Mouse (Mus musculus) brown adipose tissue, adult 24 weeks (tissue): ENCODE measurements around the gene Ppp4r1. TPM values are rescaled to one million over a fixed set of nuclear protein-coding genes. Genes with fewer than 3 reads are reported as not detected.
A peak's percentile ranks its signal among the peaks of the same experiment; 100 is the strongest.

Experiments used
- H3K27ac ChIP-seq: fragments of 200-500 bp; replicated peaks from 2 replicates; pipeline ENCODE4 v1.5.1; 2012; ENCODE audit warnings: low read depth, mild to moderate bottlenecking, low read length
- H3K4me1 ChIP-seq: fragments of 200-500 bp; 2 replicates; pipeline ENCODE4 v1.6.1; 2012; ENCODE audit warnings: low read length, mixed read lengths; ENCODE audit not compliant: control insufficient read depth, insufficient read depth, insufficient read length
- H3K4me3 ChIP-seq: fragments of 200-500 bp; 2 replicates; pipeline ENCODE4 v1.5.1; 2012; ENCODE audit warnings: low read depth, mild to moderate bottlenecking, low read length, moderate library complexity; ENCODE audit not compliant: insufficient read depth
- polyA plus RNA-seq: library from polyadenylated mRNA; stranded (reverse); fragments of >200 nt; gene quantifications from 2 replicates; pipeline ENCODE4 v1.2.4, GENCODE M21; 2012; ENCODE audit not compliant: missing spikeins, insufficient read depth, insufficient read length

The Ppp4r1 gene
- polyA plus RNA-seq, result 13.9 and 14.4 TPM in 2 replicates

DNA sequence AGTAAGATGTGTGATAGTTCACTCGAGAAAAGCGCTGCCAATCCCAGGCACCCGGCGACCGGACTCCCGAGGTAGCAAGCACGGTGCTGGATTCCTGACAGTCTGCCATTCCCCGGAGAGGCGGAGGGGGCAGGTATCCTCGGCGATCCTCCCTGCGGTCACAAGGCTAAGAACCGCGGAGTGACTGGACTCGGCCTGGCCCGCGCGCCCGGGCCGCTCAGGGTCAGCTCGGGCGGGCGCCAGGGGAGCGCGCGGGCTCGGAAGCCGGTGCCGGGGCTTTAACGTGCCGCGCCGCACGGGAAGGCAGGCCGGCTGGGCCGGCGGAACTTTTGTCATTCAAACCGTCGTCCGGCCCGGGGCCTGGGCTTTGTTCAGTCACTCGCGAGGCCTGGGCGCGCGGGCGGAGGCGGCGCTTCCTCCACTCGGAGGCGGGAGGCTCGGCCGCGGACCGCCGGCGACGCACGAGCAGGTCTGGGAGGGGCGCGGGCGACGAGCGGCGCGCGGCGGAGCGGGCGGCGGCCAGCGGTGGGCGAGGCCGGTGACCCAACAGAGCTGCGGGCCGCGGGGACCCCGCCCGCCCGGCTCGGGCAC, at the start of gene Ppp4r1:
TSS of gene Ppp4r1 (plus strand) at position 23 of the 591 bp plus-strand sequence.
- Histone ChIP-seq H3K4me3 (peak within 1 kb of the TSS; percentile 96), H3K27ac (peak within 1 kb of the TSS; percentile 95), H3K4me1 (peaks cover 2% of the 10 kb centered on the region; the same call in 1 of the 2 replicates)

DNA sequence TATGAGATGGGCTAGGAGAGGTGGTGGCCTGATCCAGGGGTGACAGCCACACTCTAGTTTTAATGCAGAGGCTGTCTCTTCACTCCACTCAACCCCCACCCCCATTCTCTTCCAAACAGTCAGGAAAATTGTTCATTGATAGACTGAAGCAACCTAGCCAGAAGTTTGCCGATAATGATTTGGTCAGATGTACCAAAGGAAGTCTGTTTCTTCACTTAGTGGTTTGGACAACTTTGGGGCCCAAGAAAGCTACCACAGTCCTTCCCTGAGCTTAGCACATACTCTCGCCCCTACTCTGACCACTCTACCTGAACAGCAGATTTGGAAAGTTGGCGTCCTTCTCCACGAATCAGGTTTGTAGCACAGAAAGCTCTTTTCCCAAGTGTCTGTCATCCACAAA, 49.7 kb upstream of the Ppp4r1 start:
- H3K4me3 ChIP-seq, result no peak overlapping the region

DNA sequence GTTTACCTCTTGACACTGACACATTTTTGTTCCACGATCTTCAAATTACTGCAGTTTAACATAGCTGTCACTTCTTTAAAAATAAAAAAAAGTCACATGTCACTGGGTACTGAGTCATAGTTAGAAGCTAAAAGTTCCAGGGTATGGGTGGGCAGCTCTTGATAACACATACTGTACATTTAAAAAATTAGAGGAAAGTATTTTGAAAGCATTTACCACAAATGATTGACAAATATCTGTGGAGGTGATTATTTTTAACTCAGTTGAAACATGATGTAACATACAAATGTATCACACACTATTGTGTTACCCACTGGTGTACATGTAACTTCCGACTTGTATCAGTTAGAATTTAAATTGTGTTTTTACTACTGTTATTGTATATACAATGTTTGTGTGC, 47.3 kb upstream of the Ppp4r1 start:
- peaks cover 27% of the 10 kb centered on the region for H3K4me1 ChIP-seq
- H3K4me3 ChIP-seq, result no peak overlapping the region
- no peak overlapping the region for H3K27ac ChIP-seq

More for the DNA sequence above, 49.7 kb upstream of the Ppp4r1 start:
- H3K4me1 ChIP-seq, result peaks cover 30% of the 10 kb centered on the region
- no peak overlapping the region for H3K27ac ChIP-seq

DNA sequence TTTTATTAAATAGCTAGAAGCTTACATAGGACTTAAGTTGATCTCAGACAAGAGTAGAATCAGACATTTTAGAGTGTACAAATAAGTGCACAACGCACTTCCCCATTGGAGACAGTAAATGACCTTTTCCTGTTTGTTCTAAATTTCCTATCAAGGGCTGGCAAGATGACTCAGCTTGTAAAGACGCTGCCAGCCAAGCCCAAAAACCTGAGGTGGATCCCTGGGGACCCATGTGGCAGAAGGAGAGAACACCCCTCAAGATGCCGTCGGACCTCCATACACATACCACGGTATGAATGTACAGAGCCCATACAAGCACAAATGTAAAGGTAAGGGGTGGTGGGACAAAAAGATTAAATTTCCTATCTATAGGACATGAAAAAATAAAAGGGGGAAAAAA, 45.2 kb upstream of the Ppp4r1 start:
- Histone ChIP-seq H3K4me3 (no peak overlapping the region), H3K27ac (peak overlapping the region; percentile 20; the same call in 1 of the 2 replicates)

DNA sequence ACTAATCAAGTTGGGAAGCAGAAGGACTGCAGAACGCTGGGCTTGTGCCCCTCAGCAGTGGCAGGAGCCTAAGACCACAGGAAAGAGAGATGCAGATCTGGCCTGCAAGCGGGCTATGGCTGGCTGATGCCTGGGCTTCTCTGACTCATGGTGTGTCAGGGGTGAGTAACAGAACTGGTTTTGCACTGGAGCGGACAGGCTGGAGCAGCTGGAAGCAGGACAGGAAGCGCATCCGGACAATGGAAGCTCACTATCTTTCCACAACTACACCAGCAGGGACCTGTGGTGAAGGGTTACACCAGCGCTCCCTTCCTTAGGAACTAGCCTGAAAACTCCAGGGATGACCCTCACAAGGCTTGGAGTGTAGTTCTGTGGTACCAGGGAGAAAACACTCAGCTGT, 44.8 kb upstream of the Ppp4r1 start:
- Histone ChIP-seq H3K4me3 (no peak overlapping the region), H3K4me1 (peaks cover 19% of the 10 kb centered on the region), H3K27ac (peak overlapping the region; percentile 20)

More for the DNA sequence above, 45.2 kb upstream of the Ppp4r1 start:
- peaks cover 21% of the 10 kb centered on the region for H3K4me1 ChIP-seq

DNA sequence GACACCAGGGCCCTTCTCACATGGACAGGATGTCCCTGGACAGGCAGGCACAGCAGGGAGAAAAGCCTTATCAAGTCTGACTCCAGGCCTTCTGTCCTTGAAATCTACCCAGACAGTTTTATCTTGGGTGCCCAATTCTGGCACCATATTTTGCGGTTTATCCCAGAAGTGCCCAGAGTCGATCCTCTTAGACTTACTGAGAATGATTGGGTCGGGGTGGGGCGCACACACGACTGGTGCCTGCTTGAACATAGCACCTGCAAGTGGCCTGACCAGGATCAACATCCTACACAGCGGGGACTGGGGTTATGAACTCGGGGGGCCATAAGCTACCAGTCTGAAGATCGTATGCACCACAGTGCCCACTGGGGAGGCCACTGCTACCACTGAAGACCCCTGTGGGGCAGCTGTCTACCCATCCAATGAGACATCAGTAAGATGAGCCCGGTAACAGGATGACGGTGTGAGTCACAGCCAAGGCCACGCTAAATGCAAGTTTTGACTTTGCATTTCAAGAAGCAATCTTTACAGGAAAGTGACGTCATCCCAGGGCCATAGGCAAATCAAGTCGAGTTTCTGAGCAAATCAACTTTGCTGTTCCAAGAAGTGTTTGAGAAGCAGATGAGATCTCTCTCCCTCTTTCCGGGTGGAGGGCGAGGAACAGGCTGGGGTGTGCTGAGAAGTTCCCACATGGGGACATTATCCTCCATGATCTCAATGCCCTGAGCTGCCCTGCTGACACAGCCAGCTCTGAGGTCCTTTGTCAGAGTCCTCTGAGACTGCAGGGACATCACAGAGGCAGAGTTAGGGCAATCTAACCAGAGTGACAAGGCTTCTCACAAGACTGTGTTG, 42.3 kb upstream of the Ppp4r1 start:
- Histone ChIP-seq H3K27ac (no peak overlapping the region), H3K4me1 (peaks cover 11% of the 10 kb centered on the region), H3K4me3 (no peak overlapping the region)

DNA sequence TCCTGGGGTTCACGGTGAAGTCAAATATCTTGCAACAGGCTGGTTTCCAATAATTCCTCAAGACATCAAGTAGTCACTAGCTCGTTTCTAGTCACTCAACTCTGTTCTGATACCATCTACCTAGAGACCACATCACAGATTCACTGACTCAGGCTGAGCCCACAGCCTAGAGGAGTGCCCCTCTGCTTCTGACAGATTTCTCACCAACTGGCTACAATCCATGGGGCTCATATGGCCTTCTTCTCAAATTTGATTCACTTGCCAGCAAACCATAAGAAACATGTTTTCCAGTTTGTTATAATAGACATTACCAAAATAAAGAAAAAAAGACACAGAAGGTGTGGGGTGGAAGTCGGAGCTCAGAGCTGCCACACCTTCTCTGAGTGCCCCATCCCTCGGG, 40.8 kb upstream of the Ppp4r1 start:
- Histone ChIP-seq H3K4me1 (peaks cover 11% of the 10 kb centered on the region), H3K27ac (no peak overlapping the region), H3K4me3 (no peak overlapping the region)

DNA sequence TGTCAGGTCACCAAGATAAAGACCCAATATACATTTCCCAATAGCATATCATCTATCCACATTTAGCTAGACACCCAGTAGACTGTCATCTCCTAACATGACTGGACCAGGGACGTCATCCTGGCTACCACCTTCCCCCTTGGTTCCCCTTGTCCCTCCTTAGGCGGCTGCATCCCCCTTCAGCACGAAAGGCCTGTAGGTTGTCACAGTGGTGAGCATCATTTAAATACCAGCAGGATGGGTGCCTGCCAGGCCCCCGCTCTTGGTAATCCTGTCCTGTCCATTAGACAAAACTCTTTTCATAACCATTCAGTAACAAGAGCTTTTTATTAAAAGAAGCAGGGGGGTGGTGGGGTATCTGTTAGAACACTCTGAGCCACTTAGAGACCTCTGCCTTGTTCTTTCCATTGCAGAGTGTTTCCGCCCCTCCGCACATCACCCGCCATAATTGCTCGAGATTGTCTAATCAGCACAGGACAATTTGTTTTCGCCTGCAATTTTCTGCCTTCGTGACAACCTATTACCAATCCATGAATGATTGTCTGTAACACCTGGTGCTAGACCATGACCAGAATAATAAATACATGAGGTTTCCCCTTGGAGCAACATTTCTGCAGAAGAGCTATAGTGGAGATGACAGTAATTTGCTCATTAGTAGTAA, 40.0 kb upstream of the Ppp4r1 start:
- H3K4me1 ChIP-seq, result peaks cover 6% of the 10 kb centered on the region
- no peak overlapping the region for H3K4me3 ChIP-seq
- no peak overlapping the region for H3K27ac ChIP-seq

DNA sequence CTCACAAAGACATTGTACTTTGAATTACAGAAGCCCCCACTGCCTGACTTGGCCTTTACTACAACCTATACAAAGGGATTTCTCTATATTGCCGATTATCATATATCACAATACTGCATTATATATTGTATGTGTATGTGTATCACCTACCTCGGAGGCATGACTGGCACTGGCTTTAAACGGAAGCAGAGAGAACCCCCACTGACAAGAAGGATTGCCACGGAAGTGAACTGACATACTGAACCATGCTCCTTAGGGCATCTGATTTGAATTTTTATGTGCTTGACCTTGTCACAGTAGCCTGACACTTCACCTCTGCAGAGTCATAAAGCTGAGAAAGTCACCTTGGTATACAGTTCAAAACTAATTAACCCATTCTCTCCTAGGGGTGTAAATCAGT, 39.4 kb upstream of the Ppp4r1 start:
- Histone ChIP-seq H3K4me1 (0 out of 2 replicates have a peak, but pooled peaks cover 3% of the 10 kb centered on the region), H3K4me3 (no peak overlapping the region), H3K27ac (no peak overlapping the region)

DNA sequence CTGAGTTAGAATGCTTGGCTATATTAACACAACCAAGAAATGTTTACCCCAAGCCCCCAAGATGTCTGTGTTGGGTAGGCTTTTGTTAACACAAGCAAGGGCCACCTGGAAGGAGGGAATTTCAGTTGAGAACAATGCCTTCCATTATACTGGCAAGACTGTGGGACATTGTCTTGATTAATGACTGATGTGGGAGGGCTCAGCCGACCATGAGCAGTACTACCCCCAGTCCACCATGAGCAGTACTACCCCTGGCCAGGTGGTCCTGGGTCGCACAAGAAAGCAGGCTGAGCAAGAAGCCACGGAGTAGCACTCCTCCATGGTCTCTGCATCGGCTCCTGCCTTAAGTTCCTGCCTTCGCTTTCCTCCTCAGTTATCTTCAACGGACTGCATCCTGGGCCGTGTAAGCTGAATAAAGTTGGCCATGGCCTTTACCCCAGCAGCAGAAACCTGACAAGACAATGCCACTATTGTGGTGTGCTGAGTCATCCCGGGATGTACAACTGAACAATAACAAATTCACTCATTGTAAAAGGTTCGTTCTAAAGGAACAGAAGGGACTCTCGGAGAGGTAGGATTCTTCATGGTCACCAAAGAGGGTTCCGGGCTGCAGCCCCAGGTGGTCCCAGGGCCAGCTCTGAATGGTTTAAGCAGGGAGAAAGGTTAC, 38.6 kb upstream of the Ppp4r1 start:
- Histone ChIP-seq H3K27ac (no peak overlapping the region), H3K4me1 (0 out of 2 replicates have a peak, but pooled peaks cover 3% of the 10 kb centered on the region), H3K4me3 (no peak overlapping the region)

DNA sequence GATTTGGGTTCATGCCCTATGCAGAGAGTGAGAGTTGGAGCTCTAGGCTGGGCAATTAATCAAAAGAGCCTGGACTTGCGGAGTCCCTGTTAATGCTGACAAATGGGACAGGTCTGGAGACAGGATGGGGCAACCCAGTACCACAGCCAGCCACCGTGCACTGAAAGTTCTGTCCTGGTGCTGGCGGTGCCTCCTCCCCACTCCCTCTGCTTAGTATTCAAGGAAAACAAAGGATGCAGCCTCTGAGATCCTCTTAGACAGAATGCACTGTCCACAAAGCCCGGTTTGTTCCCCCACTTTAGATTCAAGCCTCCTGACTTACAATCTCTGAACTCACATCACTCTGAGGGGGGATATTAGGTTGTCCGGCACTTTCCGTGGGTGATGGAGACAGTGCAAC, 36.1 kb upstream of the Ppp4r1 start:
- no peaks in the 10 kb centered on the region for H3K4me1 ChIP-seq
- no peak overlapping the region for H3K27ac ChIP-seq
- no peak overlapping the region for H3K4me3 ChIP-seq

DNA sequence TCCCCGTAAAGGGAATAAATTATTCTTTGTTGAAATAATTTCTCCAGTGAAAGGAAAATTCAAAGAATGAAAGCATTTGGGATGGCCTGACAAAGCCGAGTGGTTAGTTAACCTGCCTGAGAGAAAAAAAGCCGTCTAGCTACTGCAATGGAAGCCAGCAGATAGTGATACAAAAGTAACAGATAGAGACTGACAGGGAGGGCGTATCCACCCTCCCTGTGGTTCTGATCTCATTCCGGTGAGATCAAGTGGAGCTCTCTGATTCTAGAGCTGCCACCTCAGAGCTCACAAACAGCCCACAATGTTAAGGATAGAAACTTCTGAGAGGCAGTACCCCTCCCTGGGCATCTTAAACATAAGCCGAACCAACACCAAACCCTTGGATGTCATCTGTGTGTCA, 33.4 kb upstream of the Ppp4r1 start:
- H3K4me1 ChIP-seq, result no peaks in the 10 kb centered on the region
- no peak overlapping the region for H3K4me3 ChIP-seq
- H3K27ac ChIP-seq, result no peak overlapping the region

DNA sequence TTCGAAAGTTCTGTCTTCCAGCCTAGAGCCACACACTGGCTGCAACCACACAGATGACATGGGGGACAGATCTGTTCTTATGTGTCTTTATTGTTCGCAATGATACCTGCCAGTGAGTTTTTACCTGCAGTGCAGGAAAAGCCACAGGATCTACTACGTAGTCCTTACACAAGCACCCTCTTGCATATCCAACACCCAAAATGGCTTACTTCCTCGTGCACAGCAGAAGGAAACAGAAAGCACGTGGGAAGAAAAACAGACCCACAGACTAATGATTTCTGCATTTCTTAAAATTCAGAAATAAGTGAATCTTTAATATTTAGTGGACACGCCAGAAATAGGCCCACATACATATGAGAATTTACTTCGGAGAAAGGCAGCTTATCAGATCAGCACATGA, 32.6 kb upstream of the Ppp4r1 start:
- no peak overlapping the region for H3K27ac ChIP-seq
- H3K4me1 ChIP-seq, result no peaks in the 10 kb centered on the region
- no peak overlapping the region for H3K4me3 ChIP-seq

DNA sequence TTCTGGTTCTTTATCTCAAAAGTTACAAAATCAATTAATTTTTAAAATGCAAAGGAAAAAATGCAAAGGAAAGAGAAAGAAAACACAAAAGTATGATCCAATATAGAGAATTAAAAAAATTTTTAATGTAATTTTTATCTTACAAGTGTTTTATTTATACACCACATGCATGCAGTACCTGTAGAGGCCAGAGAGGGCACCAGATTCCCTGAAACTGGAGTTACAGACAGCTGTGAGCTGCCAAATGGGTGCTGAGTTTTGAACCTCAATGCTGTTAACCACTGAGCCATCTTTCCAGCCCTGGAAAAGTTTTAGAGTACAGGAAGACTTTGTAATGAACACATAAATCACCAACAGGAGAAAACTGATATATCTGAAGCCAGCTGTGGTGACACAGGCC, 32.1 kb upstream of the Ppp4r1 start:
- Histone ChIP-seq H3K4me3 (no peak overlapping the region), H3K4me1 (no peaks in the 10 kb centered on the region), H3K27ac (no peak overlapping the region)

DNA sequence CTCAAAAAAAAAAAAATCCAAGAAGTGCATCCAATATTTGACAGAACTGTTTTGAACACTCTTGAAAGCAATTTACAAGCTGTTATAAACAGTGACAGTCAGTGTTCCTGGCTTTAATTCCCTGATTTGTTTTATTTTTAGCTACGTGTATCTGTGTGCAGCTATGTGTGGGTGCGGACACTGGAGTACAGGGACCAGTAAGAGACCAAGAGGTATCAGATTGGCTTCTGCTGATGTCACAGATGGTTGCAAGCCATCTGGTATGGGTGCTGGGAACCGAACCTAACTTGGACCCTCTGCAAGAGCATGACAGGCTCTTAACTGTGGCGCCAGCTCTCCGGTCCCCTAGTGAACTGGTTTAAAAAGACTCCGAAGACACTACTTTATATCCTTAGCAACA, 29.2 kb upstream of the Ppp4r1 start:
- Histone ChIP-seq H3K27ac (no peak overlapping the region), H3K4me3 (no peak overlapping the region), H3K4me1 (no peaks in the 10 kb centered on the region)
